Mouse (Mus musculus) activated CD4-positive, CD25-positive, alpha-beta regulatory T cell (primary cell): ENCODE results near the gene Sema3e. TPM values are rescaled to one million over a fixed set of nuclear protein-coding genes. Genes with fewer than 3 reads are reported as not detected.

Source experiments
- polyA plus RNA-seq, 2 experiments: library from polyadenylated mRNA; unstranded; fragments of 100-300 nt; shearing (Covaris generic); gene quantifications; one replicate each; pipeline ENCODE4 v1.2.1; 2017

The Sema3e gene
- under 1 TPM in 1 of 2 experiments, not detected in 1; 0.28 TPM for polyA plus RNA-seq

DNA sequence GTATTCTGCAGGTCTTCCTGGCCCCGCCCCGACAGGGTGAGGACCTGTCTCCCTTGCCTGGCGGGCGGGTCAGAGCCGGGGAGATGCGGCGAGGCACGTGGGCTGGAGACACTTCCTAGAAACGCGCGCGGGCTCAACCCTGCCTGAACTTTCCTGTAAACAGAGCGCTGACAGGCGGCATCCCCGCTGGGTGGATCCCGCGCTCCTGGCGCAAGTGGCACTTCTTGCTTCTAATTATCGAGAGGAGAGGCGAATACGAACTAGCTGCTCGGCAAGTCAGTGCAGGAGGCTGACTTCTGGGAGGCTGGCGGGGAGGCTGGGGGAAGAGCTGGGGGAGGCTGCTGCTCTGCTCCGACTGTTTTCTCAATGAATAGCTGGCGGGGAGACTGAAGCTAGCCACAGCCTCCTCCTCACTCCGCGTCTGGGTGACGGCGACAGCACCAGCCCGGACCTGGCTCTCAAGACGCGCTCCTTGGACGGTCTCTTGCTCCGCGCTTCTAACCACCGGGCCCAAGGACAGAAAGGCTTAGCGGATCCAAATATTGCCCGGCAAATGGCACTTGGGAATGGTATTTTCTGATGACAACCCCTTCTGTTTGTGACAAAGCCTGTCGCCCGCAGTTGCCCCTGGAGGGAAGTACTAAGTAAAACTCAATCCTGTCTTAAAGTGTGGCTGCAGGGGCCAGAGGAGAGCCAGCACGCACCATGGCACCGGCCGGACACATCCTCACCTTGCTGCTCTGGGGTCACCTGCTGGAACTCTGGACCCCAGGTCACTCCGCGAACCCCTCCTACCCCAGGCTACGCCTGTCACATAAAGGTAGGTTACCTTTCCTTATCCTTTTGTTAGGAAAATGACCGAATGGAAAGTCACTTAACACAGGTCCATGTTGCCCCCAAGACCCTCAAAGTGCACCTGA lies at the start of gene Sema3e:
Gene Sema3e (plus strand): TSS at position 72 of the 920 bp plus-strand sequence.

Other genes with a start within 250 kb of the Sema3e start
- gene Speer3, start 233.7 kb upstream of the Sema3e start, polyA plus RNA-seq, result not detected